Mouse (Mus musculus) liver, postnatal 0 days (tissue): ENCODE measurements around the gene Gabbr1.

Source experiments
- CTCF ChIP-seq: sonication (generic); IDR thresholded peaks from 2 replicates; pipeline ENCODE4 v1.5.1; 2016; ENCODE audit warnings: antibody characterized with exemption, low read depth
- EP300 ChIP-seq: IDR thresholded peaks from 2 replicates; pipeline ENCODE4 v1.6.1; 2016; ENCODE audit warnings: antibody characterized with exemption, low read depth, mild to moderate bottlenecking

- TF ChIP-seq EP300 (no peak), CTCF (no peak)
Measured at GRCm38 (mm10) chr17:37045611-37046311, at the start of gene Gabbr1.
